Mouse (Mus musculus): ENCODE measurements at regions not wholly inside any gene's neighbourhood (a gene's known extent, or its start where the extent isn't known, plus 50 kb on each side); places are given as distances from the start of the nearest gene placed in this dataset.

DNA sequence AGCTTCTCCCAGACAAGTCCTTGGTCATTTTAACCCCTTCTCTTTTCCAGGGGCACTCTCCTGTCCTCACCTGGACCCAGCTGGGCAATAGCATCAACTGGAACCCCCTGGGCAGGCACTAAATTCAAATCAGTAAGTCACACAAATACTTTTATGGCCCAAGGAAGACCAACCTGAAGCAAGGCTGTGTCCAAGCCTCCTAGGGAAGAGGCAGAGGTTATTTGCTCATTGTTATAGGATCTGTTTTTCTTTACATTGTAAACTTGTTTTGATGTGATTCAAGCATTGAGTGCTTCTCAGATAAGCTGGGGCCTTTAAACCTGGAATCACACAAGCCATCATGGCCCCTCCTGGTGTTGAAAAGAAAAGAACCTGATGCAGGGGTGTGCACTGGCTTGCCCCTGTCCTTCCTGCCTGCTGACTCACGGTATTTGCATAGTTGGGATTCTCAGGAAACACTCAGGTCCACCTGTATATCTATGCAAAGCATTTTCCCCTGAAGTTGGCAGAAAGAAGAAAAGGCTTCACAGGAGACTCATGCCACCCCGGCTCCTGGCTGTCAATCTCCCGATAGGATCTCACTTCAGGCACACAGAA is 114.9 kb upstream of the Kit start:
- no peak overlapping the region for H3K27ac ChIP-seq (ENCODE audit: low read depth, low read length)
- no peak overlapping the region for H3K4me3 ChIP-seq (ENCODE audit: low read depth, low read length)
- no peak overlapping the region for H3K4me2 ChIP-seq (ENCODE audit: low read depth)
- DNase-seq (ENCODE audit: low spot score) (no peak), ATAC-seq (ENCODE audit: insufficient read depth, low FRiP score, low TSS enrichment) (no peak)
- WGBS: 76% methylated on average over 3 of the region's 3 CpGs
- no peaks in the 10 kb centered on the region for H3K4me1 ChIP-seq (ENCODE audit: control insufficient read depth, insufficient read depth, low read length)
- H3K36me3 ChIP-seq (ENCODE audit: control insufficient read depth, insufficient read depth, low read length): no peaks in the 10 kb centered on the region
- H3K27me3 ChIP-seq (ENCODE audit: control insufficient read depth, insufficient read depth, low read length): no peaks in the 10 kb centered on the region
- no peaks in the 10 kb centered on the region for H3K9me3 ChIP-seq (ENCODE audit: control insufficient read depth, low read length)
- no peak overlapping the region for H3K9ac ChIP-seq (ENCODE audit: low read length)

DNA sequence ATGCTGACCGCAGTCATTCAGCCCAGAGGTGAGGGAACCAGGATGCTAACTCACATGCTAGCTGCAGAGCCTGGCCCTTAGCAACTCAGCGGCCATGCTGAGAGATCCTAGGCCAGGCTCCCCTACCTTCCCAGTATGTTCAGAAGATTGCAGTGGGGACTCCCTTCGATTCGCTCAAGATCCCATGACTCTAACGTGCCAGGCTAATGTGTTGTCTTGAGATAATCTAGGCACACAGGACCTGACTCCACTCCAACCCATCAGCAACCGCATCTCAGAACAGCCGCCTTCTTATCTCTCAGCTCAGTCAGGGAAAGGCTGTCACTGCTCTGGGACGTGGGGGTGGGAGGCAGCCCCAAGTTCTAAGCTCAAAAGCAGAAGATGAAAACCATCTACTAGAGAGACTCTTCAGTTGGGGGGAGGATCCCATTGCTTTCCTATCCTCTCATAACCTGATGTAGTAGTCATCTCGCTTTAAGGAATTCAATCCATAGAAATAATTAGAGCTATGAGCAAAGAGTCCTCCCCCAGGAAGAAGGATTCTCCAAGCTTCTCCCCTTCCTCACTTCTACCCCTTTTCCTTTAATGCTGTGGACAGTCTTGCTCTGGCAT is 114.2 kb upstream of the Kit start:
- no peak for ATAC-seq (ENCODE audit: insufficient read depth, low FRiP score, low TSS enrichment)
- Histone ChIP-seq H3K4me3 (ENCODE audit: low read depth, low read length) (no peak overlapping the region), H3K9me3 (ENCODE audit: control insufficient read depth, low read length) (no peaks in the 10 kb centered on the region), H3K9ac (ENCODE audit: low read length) (no peak overlapping the region), H3K27me3 (ENCODE audit: control insufficient read depth, insufficient read depth, low read length) (no peaks in the 10 kb centered on the region), H3K27ac (ENCODE audit: low read depth, low read length) (no peak overlapping the region), H3K4me1 (ENCODE audit: control insufficient read depth, insufficient read depth, low read length) (no peaks in the 10 kb centered on the region), H3K36me3 (ENCODE audit: control insufficient read depth, insufficient read depth, low read length) (no peaks in the 10 kb centered on the region), H3K4me2 (ENCODE audit: low read depth) (no peak overlapping the region)
- DNase-seq (ENCODE audit: low spot score): no peak
- 90% methylated on average over 9 of the region's 9 CpGs for WGBS

DNA sequence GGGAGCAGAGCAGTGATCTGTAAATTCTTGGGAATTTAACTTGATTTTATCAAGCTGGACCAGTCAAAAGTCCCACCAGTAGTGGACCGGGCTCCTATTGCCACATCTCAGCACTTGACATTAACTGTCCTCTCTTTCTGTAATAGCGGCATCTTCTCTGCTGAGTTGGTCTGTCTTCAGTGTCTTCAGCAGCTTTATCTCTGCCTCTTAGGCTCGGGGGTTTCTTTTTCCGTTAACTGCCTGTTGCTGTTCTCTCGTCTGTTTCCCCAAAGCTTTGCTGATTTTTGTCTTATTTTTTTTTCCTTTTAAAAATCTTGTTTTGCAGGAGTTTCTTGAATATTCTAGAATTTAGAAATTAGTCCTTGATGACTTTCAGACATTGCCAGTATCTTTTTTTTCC is 113.3 kb upstream of the Kit start:
- Histone ChIP-seq H3K4me2 (ENCODE audit: low read depth) (no peak overlapping the region), H3K4me3 (ENCODE audit: low read depth, low read length) (no peak overlapping the region), H3K9ac (ENCODE audit: low read length) (no peak overlapping the region), H3K4me1 (ENCODE audit: control insufficient read depth, insufficient read depth, low read length) (no peaks in the 10 kb centered on the region), H3K36me3 (ENCODE audit: control insufficient read depth, insufficient read depth, low read length) (no peaks in the 10 kb centered on the region), H3K27me3 (ENCODE audit: control insufficient read depth, insufficient read depth, low read length) (no peaks in the 10 kb centered on the region), H3K9me3 (ENCODE audit: control insufficient read depth, low read length) (no peaks in the 10 kb centered on the region), H3K27ac (ENCODE audit: low read depth, low read length) (no peak overlapping the region)
- DNase-seq (ENCODE audit: low spot score) (no peak), ATAC-seq (ENCODE audit: insufficient read depth, low FRiP score, low TSS enrichment) (no peak)
- 94% methylated on average over 5 of the region's 5 CpGs for WGBS

DNA sequence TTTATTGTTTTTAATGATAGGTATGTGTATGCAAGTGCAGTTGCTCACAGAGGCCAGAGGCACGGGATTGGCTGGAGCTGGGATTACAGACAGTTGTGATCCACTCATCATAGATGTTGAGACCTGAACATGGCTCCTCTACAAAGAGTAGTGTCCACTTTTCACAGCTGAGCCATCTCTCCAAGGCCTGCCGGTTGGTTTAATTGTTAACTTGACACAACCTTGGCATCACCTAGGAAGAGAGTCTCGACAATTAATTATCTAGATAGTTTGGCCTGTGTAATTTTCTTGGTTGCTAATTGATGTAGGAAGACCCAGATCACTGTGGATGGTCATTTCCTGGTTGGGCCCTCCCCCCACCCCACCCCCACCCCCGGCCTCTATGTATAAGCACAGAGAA is 111.1 kb upstream of the Kit start:
- 88% methylated on average over 4 of the region's 4 CpGs for WGBS
- Histone ChIP-seq H3K9me3 (ENCODE audit: control insufficient read depth, low read length) (no peaks in the 10 kb centered on the region), H3K4me1 (ENCODE audit: control insufficient read depth, insufficient read depth, low read length) (no peaks in the 10 kb centered on the region), H3K9ac (ENCODE audit: low read length) (no peak overlapping the region), H3K4me2 (ENCODE audit: low read depth) (no peak overlapping the region), H3K27me3 (ENCODE audit: control insufficient read depth, insufficient read depth, low read length) (no peaks in the 10 kb centered on the region), H3K4me3 (ENCODE audit: low read depth, low read length) (no peak overlapping the region), H3K36me3 (ENCODE audit: control insufficient read depth, insufficient read depth, low read length) (no peaks in the 10 kb centered on the region), H3K27ac (ENCODE audit: low read depth, low read length) (no peak overlapping the region)
- no peak for DNase-seq (ENCODE audit: low spot score)
- no peak for ATAC-seq (ENCODE audit: insufficient read depth, low FRiP score, low TSS enrichment)

DNA sequence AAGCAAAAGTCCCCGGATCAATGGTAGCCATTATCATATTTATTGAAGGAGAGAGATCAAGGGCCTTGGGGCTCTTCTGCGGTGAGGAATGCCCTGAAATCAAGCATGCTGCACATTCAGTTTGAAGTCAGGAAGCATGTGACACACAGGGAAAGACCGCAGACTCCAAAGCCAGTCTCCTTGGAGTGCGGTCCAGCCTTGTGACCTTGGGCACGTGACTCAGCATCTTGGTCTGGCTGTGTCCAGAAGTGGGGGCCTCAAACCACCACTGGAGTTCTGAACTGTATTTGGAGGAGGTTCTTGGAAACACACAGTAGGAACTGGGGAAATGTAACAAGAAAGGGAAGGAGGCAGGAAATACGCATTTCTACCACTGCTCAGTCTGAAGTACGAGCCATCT is 109.0 kb upstream of the Kit start:
- ATAC-seq (ENCODE audit: insufficient read depth, low FRiP score, low TSS enrichment) (no peak), DNase-seq (ENCODE audit: low spot score) (no peak)
- Histone ChIP-seq H3K9me3 (ENCODE audit: control insufficient read depth, low read length) (no peaks in the 10 kb centered on the region), H3K36me3 (ENCODE audit: control insufficient read depth, insufficient read depth, low read length) (no peaks in the 10 kb centered on the region), H3K4me1 (ENCODE audit: control insufficient read depth, insufficient read depth, low read length) (no peaks in the 10 kb centered on the region), H3K4me3 (ENCODE audit: low read depth, low read length) (no peak overlapping the region), H3K9ac (ENCODE audit: low read length) (no peak overlapping the region), H3K27ac (ENCODE audit: low read depth, low read length) (no peak overlapping the region), H3K4me2 (ENCODE audit: low read depth) (no peak overlapping the region), H3K27me3 (ENCODE audit: control insufficient read depth, insufficient read depth, low read length) (no peaks in the 10 kb centered on the region)
- 83% methylated on average over 7 of the region's 7 CpGs for WGBS

DNA sequence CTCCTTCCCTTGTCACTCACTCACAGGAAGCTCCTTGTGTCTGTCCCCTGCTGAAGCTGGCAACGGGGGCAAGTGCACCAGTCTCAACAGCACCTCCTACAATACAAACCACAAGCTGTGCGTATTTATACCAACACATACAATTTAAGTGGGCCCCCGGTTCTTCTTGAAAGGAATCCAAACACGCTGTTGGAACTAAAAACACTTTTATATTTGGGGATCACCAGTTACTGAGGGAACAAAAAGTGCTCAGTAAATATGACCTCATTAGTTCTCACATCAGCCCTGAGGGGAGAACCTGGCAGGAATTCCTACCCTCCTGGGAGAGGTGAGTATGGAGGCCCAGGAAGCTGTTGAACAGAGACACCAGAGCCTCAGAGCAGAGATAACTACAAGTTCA is 107.8 kb upstream of the Kit start:
- Histone ChIP-seq H3K36me3 (ENCODE audit: control insufficient read depth, insufficient read depth, low read length) (no peaks in the 10 kb centered on the region), H3K4me2 (ENCODE audit: low read depth) (no peak overlapping the region), H3K27ac (ENCODE audit: low read depth, low read length) (no peak overlapping the region), H3K9me3 (ENCODE audit: control insufficient read depth, low read length) (no peaks in the 10 kb centered on the region), H3K9ac (ENCODE audit: low read length) (no peak overlapping the region), H3K4me3 (ENCODE audit: low read depth, low read length) (no peak overlapping the region), H3K4me1 (ENCODE audit: control insufficient read depth, insufficient read depth, low read length) (no peaks in the 10 kb centered on the region), H3K27me3 (ENCODE audit: control insufficient read depth, insufficient read depth, low read length) (no peaks in the 10 kb centered on the region)
- ATAC-seq (ENCODE audit: insufficient read depth, low FRiP score, low TSS enrichment) (no peak), DNase-seq (ENCODE audit: low spot score) (no peak)
- 86% methylated on average over 4 of the region's 4 CpGs for WGBS

DNA sequence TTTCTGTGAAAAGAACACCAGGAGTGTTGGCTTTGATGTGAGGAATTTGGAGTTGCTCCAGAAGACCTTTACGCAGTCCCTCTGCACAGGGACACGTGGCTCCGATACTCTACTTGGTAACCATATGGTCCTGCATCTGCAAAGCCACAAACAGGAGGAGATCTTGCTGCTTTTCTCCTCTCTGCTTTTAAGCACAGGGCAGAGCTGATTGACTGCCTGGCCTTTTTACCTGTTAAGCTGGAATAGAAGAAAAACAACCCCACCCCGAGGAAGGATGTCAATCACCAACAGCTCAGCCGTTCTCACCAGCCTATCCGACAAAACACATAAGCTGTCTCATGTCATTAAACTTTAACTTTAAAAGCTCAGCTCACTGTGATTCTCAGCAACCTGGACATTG is 106.8 kb upstream of the Kit start:
- no peak overlapping the region for H3K27ac ChIP-seq (ENCODE audit: low read depth, low read length)
- ATAC-seq (ENCODE audit: insufficient read depth, low FRiP score, low TSS enrichment): no peak
- no peak overlapping the region for H3K4me2 ChIP-seq (ENCODE audit: low read depth)
- no peaks in the 10 kb centered on the region for H3K36me3 ChIP-seq (ENCODE audit: control insufficient read depth, insufficient read depth, low read length)
- no peaks in the 10 kb centered on the region for H3K27me3 ChIP-seq (ENCODE audit: control insufficient read depth, insufficient read depth, low read length)
- H3K9me3 ChIP-seq (ENCODE audit: control insufficient read depth, low read length): no peaks in the 10 kb centered on the region
- H3K4me3 ChIP-seq (ENCODE audit: low read depth, low read length): no peak overlapping the region
- no peak for DNase-seq (ENCODE audit: low spot score)
- no peak overlapping the region for H3K9ac ChIP-seq (ENCODE audit: low read length)
- 59% methylated on average over 6 of the region's 6 CpGs for WGBS
- no peaks in the 10 kb centered on the region for H3K4me1 ChIP-seq (ENCODE audit: control insufficient read depth, insufficient read depth, low read length)

DNA sequence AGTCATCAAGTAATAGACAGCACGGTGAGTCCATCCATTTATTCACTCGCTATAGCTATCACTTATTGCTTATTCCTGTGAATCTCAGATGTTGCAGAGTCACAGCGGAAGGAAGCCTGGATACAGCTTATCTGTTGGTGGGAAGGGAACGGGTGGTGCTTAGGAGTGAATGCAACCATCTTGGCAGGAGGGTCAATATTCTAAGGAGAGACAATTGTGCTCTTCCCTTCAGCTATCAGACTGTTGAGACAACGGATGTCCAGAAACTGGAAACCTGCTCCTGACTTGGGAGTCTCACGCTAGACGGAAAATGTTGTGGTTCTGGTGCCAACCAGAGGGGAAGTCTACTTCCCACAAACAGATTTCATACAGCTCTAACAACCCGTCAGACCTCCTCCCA is 103.7 kb upstream of the Kit start:
- Histone ChIP-seq H3K27ac (ENCODE audit: low read depth, low read length) (no peak overlapping the region), H3K36me3 (ENCODE audit: control insufficient read depth, insufficient read depth, low read length) (no peaks in the 10 kb centered on the region), H3K4me3 (ENCODE audit: low read depth, low read length) (no peak overlapping the region), H3K4me2 (ENCODE audit: low read depth) (no peak overlapping the region), H3K4me1 (ENCODE audit: control insufficient read depth, insufficient read depth, low read length) (no peaks in the 10 kb centered on the region), H3K9me3 (ENCODE audit: control insufficient read depth, low read length) (no peaks in the 10 kb centered on the region), H3K9ac (ENCODE audit: low read length) (no peak overlapping the region), H3K27me3 (ENCODE audit: control insufficient read depth, insufficient read depth, low read length) (no peaks in the 10 kb centered on the region)
- no peak for DNase-seq (ENCODE audit: low spot score)
- ATAC-seq (ENCODE audit: insufficient read depth, low FRiP score, low TSS enrichment): no peak
- 94% methylated on average over 8 of the region's 8 CpGs for WGBS

DNA sequence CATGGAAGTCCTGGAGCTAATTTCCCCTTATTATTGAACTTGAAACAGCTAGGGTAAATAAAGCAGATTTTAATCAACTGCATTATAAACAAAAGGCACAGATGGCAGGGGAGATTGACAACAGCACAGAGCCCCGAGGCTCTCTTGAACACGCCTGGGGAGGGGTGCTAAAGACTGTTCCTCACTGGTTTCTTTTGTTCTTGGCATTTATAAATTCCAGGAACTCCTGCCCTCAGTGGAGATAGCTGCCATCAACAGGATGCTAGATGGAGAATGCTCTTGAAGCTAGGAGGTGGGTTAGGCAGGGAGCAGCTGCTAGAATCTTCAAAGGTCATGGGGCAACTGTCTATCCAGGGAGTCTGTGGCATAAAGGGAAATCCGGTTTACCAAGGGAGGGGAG is 102.2 kb upstream of the Kit start:
- no peak overlapping the region for H3K27ac ChIP-seq (ENCODE audit: low read depth, low read length)
- no peak overlapping the region for H3K4me3 ChIP-seq (ENCODE audit: low read depth, low read length)
- ATAC-seq (ENCODE audit: insufficient read depth, low FRiP score, low TSS enrichment) (no peak), DNase-seq (ENCODE audit: low spot score) (no peak)
- no peak overlapping the region for H3K9ac ChIP-seq (ENCODE audit: low read length)
- no peaks in the 10 kb centered on the region for H3K4me1 ChIP-seq (ENCODE audit: control insufficient read depth, insufficient read depth, low read length)
- H3K27me3 ChIP-seq (ENCODE audit: control insufficient read depth, insufficient read depth, low read length): no peaks in the 10 kb centered on the region
- 49% methylated on average over 3 of the region's 3 CpGs for WGBS
- H3K9me3 ChIP-seq (ENCODE audit: control insufficient read depth, low read length): no peaks in the 10 kb centered on the region
- no peaks in the 10 kb centered on the region for H3K36me3 ChIP-seq (ENCODE audit: control insufficient read depth, insufficient read depth, low read length)
- H3K4me2 ChIP-seq (ENCODE audit: low read depth): no peak overlapping the region
